Mouse (Mus musculus): ENCODE results near the gene Vmn1r42. TPM values are rescaled to one million over a fixed set of nuclear protein-coding genes. Genes with fewer than 3 reads are reported as not detected.

The Vmn1r42 gene
- total and polyA plus RNA-seq, 3 experiments, result not detected

- peaks cover 17% of the 10 kb centered on the region for H3K9me3 ChIP-seq (replicated peaks; ENCODE audit: low read length)
- DNase-seq (ENCODE audit: extremely low read depth), result peak; percentile 12
- H3K4me2 ChIP-seq (ENCODE audit: insufficient read depth, low read depth, poor library complexity, severe bottlenecking), result no peak overlapping the region
- no peak overlapping the region for H3K9ac ChIP-seq (ENCODE audit: insufficient read depth, low read depth)
- in situ Hi-C loops (cut with MboI; ENCODE audit: low pct_ligation_motif_present, low pct_unique_long_range_greater_than_20kb, low sequenced_read_pairs), result no loop called here
- no peaks in the 10 kb centered on the region for H3K79me2 ChIP-seq (replicated peaks; ENCODE audit: control insufficient read depth, extremely low read depth, insufficient read depth, poor library complexity, severe bottlenecking)
- no peaks in the 10 kb centered on the region for H3K36me3 ChIP-seq (replicated peaks in 1 of 2; ENCODE audit: control insufficient read depth in 1 of 2, insufficient read depth in 1 of 2, low read length in 1 of 2)
- dilution Hi-C loops (cut with MboI; ENCODE audit: extremely low pct_ligation_motif_present, extremely low pct_unique_long_range_greater_than_20kb, low sequenced_read_pairs), result no loop called here
- TF ChIP-seq MAZ (IDR thresholded peaks at IDR 0.05; ENCODE audit: low read depth, low read length), result no peak
- no peak for TF ChIP-seq E2F4 (IDR thresholded peaks at IDR 0.05; ENCODE audit: insufficient replicate concordance, low read depth, low read length)
- TF ChIP-seq ZNF384 (IDR thresholded peaks at IDR 0.05; ENCODE audit: low read depth, low read length), result peak; percentile 39; the same call in 1 of the 2 replicates
- TF ChIP-seq CTCF (conservative IDR thresholded peaks at IDR 0.05 in 1 of 2, IDR thresholded peaks at IDR 0.05 in 1 of 2; ENCODE audit: low read depth in 2 of 2, low read length in 2 of 2), result 0 out of 4 replicates have a peak, but pooled peaks of 1 of the 2 experiments have one; percentile 16
- TF ChIP-seq ETS1 (conservative IDR thresholded peaks at IDR 0.05; ENCODE audit: low read depth, low read length), result no peak
- H3K4me3 ChIP-seq (replicated peaks in 1 of 3; ENCODE audit: low read depth in 2 of 3, low read length in 2 of 3, poor library complexity in 1 of 3), result no peak overlapping the region
- no peaks in the 10 kb centered on the region for H3K27me3 ChIP-seq (replicated peaks)
- no peak overlapping the region for H3K27ac ChIP-seq (ENCODE audit: insufficient read depth, low read depth)
- peaks cover 0 to 12% of the 10 kb centered on the region in 2 experiments; a peak in 1 of 4 replicates for H3K4me1 ChIP-seq (ENCODE audit: control insufficient read depth in 1 of 2, insufficient read depth in 2 of 2)
Observed at GRCm38 (mm10) chr6:89867976-89868375, 8.2 kb downstream of the Vmn1r42 start.

GRCm38 (mm10) chr6:89867276-89867675, 8.9 kb downstream of the Vmn1r42 start:
- H3K4me3 ChIP-seq (replicated peaks in 1 of 3; ENCODE audit: low read depth in 2 of 3, low read length in 2 of 3, poor library complexity in 1 of 3), result no peak overlapping the region
- no peak overlapping the region for H3K9ac ChIP-seq (ENCODE audit: insufficient read depth, low read depth)
- no peak overlapping the region for H3K4me2 ChIP-seq (ENCODE audit: insufficient read depth, low read depth, poor library complexity, severe bottlenecking)
- peaks cover 17% of the 10 kb centered on the region for H3K9me3 ChIP-seq (replicated peaks; ENCODE audit: low read length)
- H3K27ac ChIP-seq (ENCODE audit: insufficient read depth, low read depth), result no peak overlapping the region
- in situ Hi-C loops (cut with MboI; ENCODE audit: low pct_ligation_motif_present, low pct_unique_long_range_greater_than_20kb, low sequenced_read_pairs), result no loop called here
- no peaks in the 10 kb centered on the region for H3K79me2 ChIP-seq (replicated peaks; ENCODE audit: control insufficient read depth, extremely low read depth, insufficient read depth, poor library complexity, severe bottlenecking)
- TF ChIP-seq SIN3A (IDR thresholded peaks at IDR 0.05; ENCODE audit: low read length), result no peak
- no peak for TF ChIP-seq MEF2A (IDR thresholded peaks at IDR 0.05; ENCODE audit: borderline replicate concordance, low read depth, low read length)
- no peak for TF ChIP-seq CTCF (conservative IDR thresholded peaks at IDR 0.05 in 1 of 2, IDR thresholded peaks at IDR 0.05 in 1 of 2; ENCODE audit: low read depth in 2 of 2, low read length in 2 of 2)
- no peak for TF ChIP-seq CHD2 (IDR thresholded peaks at IDR 0.05; ENCODE audit: low read length)
- TF ChIP-seq MAFK (IDR thresholded peaks at IDR 0.05; ENCODE audit: insufficient replicate concordance, low read length), result no peak
- no peak for TF ChIP-seq CHD1 (IDR thresholded peaks at IDR 0.05; ENCODE audit: low read depth, low read length)
- TF ChIP-seq ZKSCAN1 (IDR thresholded peaks at IDR 0.05; ENCODE audit: borderline replicate concordance, low read depth, low read length), result no peak
- TF ChIP-seq RCOR1 (conservative IDR thresholded peaks at IDR 0.05; ENCODE audit: low read depth, low read length), result no peak
- no peak for TF ChIP-seq NELFE (IDR thresholded peaks at IDR 0.05; ENCODE audit: low read depth, low read length)
- peak; percentile 65; the same call in 1 of the 2 replicates for TF ChIP-seq EP300 (IDR thresholded peaks at IDR 0.05; ENCODE audit: low read length)
- TF ChIP-seq IRF4 (IDR thresholded peaks at IDR 0.05; ENCODE audit: low read depth, low read length), result no peak
- TF ChIP-seq USF2 (conservative IDR thresholded peaks at IDR 0.05; ENCODE audit: low read depth, low read length), result no peak
- no peak for TF ChIP-seq ELF1 (IDR thresholded peaks at IDR 0.05; ENCODE audit: low read depth, low read length)
- no peak for TF ChIP-seq ZNF384 (IDR thresholded peaks at IDR 0.05; ENCODE audit: low read depth, low read length)
- no peak for TF ChIP-seq ZMIZ1 (IDR thresholded peaks at IDR 0.05; ENCODE audit: low read depth, low read length)
- no peak for TF ChIP-seq BHLHE40 (IDR thresholded peaks at IDR 0.05; ENCODE audit: low read depth, low read length)
- TF ChIP-seq TCF12 (IDR thresholded peaks at IDR 0.05; ENCODE audit: low read depth, low read length), result peak; percentile 29; the same call in 1 of the 2 replicates
- no peaks in the 10 kb centered on the region for H3K27me3 ChIP-seq (replicated peaks)
- no peaks in the 10 kb centered on the region for H3K36me3 ChIP-seq (replicated peaks in 1 of 2; ENCODE audit: control insufficient read depth in 1 of 2, insufficient read depth in 1 of 2, low read length in 1 of 2)
- DNase-seq (ENCODE audit: extremely low read depth), result peak; percentile 45
- H3K4me1 ChIP-seq (ENCODE audit: control insufficient read depth in 1 of 2, insufficient read depth in 2 of 2), result peaks cover 0 to 12% of the 10 kb centered on the region in 2 experiments; a peak in 1 of 4 replicates
- dilution Hi-C loops (cut with MboI; ENCODE audit: extremely low pct_ligation_motif_present, extremely low pct_unique_long_range_greater_than_20kb, low sequenced_read_pairs), result no loop called here

Data from CH12.LX (cell line).